Mouse (Mus musculus) cerebellum, adult 11 months (tissue): Measurements from ENCODE around the gene Myo18a.

Experiments used
- DNase-seq: peaks from one replicate; pipeline ENCODE4 v3.0.0; 2022

Myo18a gene

DNA sequence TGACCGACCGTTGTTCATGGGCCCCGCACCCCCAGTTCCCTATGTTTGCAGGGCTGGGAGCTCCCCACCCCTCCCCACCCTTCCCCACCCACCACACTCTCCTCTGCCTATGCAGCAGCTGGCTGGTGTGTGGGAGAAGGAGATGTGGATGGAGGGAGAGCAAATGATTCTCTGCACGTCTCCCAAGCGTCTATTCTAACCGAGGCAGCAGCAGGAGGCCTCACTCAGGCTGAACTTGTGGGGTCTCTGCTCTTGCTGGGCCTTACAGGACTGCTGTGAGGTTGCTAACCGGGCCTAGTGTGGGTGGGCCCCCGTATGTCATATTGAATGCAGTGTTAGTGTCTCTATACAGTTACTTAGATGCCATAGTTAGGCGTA lies 37.4 kb downstream of the Myo18a start:
- DNase-seq = no peak

DNA sequence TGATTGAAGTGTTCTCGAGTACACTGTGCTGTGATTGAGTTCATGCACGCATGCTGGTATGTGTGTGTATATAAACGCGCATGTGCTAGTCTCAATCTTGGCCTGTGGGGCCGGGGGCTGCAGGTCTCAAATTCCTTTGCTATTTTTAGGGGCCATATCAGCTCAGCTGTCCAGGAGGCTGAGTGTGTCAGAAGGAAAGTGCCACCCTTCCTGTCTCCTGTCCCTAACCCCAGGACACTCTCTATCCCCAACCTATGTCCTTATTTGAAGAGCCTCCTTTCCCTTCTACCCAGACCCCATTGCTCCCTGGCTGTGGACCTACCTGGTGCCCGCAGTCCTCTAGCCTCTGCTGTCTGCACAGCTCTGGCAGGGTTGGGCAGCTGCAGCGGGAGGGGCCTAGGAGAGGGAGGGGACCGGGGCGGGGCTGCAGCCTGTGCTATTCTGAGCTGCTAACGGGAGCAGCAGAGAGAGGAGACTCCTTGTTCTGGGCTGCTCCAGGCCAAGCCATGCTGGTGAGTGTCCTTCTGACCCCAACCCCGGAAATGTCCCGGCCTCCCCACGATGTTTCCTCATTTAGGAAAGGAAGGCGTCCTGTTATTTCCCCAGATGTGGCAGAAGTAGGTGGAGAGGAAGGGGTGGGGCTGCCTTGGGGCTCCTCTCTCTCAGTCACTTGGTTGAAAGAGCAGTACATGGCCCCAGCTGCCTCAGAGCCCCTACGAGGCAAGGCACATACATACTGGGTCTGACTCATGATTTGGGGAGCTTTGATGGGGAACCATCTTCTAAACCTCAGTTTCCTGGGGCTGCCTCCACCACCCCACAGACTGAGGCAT lies 38.0 kb downstream of the Myo18a start:
- no peak for DNase-seq

DNA sequence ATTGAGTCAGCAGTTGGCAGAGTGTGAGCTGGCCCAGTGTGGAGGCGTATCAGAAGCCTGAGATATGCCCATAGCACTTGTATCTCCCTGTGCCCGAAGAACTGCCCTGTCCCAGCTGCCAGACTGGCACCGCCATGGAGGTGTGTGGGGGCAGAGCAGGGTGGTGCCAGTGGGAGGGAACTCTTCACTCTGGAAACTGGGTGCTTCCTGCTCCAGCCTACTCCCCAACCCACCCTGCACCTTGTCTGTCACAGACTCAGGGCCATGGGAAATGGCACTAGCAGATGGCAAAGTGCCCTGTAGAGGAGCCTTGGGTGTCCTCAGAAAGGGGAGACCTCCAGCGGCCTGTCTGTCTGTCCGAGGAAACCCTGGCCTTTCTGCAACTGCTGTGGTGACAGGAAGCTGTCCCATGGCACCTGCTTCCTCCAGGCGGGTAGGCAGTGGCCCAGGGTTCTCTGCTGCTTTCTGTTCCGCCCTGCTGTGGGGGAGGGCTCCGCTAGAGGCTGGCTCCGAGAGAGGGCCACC lies 39.4 kb downstream of the Myo18a start:
- no peak for DNase-seq

DNA sequence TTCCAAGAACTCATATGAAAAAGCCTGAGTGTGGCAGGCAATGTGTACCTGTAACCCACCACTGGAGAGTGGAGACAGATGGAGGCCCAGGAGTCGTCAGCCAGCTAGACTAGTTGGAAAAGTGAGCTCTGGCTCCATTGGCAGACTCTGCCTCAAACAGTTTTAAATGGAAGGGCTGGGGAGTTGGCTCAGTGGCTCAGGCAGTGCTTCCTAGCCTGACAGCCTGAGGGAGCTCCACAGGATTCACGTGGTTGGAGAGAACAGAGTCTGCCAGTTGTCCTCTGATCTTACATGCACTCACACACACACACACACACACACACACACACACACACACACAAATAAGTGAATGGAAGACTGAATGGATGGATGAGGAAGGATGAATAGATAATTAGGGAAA lies 43.2 kb downstream of the Myo18a start:
- no peak for DNase-seq

DNA sequence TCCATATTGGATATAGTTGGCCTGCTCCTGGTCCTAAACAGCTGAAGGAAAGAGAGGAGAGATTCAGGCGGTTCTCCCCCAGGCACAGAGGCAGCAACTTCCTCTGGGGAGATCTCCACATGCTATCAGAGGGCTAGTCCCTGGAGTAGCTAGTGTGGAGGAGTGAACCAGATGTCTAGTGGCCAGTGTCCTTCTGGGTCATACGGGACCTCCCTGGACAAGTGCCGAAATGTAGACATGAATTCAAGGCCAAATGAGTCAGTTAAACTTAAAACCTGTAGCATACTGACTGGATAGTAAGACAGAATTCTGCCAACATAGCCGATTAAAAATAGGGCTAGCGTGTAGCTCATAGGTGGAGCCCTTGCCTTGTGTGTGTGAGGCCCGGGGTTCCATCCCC lies 43.8 kb downstream of the Myo18a start:
- DNase-seq = no peak

DNA sequence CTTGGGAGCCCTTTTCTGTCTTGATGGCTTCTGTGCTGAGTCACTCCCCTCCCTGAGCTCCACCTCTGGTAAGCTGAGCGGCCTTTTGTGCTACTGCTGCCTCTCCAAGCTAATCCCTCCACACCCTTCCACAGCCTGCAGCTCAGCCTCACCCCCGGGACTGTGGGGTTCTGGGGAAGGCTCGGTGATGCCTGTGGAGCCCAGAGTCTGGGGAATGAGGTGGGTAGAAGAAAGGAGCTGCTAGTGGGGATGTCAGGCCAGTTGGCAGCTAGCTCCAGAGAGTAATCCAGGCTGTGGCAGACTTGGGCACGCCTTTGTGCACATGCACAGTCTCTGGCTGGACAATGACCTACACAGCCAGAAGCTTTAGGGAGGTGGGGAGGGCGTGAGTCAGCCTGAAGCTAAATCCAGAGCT lies 45.0 kb downstream of the Myo18a start:
- DNase-seq = no peak

DNA sequence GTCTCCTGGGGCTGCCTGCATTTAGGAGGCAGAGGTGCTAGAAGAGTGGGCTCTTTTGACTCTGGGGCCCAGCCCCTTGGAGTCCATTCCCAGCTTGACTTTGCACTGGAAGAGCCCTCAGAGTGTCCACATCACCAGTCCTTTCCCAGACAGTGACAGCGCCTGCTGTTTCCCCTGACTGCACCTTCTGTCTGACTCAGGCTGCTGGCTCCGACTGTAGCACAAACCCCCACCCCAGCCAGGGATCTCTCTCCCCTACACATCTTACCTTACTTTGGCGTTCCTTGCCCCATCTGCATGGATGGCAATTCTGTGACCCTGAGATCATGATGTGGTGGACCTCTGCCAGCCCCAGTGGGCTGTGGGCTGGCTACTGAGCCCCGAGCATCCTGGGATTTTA lies 46.2 kb downstream of the Myo18a start:
- no peak for DNase-seq

DNA sequence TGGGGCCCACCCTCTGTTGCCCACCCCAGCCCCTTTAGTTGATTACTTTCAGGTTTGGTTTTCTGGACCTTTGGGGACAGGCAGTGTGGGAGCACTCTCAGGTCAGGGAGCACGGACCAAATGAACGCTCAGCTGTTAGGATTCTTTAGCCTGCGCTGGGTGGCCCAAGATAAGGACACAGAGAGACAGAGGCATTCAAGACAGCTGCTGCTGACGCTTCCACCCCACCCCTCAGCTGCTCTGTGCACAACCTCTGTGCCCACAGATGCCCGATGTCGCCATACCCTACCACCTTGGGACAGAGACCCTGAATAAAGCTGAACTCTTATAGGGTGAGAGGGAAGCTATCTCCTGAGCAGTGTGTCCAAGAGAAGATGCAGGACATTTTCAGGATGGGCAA lies 47.0 kb downstream of the Myo18a start:
- no peak for DNase-seq

DNA sequence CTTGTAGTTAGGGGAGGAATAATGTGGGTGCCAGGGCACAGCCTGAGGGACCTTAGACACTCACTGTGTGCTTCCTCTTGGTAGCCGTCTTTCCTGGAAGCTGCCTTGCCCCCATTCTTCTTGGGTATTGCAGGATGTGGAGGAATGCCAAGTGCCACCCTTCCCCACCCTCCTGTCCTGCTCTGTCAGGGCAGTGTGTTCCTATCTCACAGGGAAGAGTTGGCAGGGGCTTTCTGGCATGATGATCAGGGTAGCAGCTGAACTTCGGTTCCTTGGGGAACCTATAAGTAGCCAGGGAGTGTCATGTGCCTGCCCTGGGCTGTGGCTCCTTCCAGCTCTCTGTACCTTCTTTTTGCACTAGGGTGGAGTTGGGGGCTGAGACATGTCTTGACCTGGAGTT lies 50.9 kb downstream of the Myo18a start:
- DNase-seq = no peak

DNA sequence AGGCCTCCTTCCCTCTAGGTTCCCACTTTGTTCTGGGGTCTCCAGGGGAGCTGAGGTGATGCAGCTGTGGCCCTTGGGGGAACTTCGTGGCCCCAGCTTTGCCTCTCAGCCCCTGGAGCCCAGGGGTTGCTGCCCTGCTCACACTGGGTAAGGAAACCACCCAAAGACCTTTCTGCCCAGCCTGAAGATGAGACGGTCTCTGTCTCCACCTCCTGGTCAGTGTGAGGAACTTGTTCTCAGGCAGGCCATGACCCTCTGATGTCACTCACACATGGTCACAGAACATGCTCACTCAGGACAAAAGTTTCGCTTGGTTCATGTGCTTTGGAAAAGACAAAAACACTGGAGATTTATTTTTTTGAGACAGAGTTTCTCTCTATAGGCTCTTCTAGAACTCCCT lies 53.0 kb downstream of the Myo18a start:
- peak; percentile 52 for DNase-seq

DNA sequence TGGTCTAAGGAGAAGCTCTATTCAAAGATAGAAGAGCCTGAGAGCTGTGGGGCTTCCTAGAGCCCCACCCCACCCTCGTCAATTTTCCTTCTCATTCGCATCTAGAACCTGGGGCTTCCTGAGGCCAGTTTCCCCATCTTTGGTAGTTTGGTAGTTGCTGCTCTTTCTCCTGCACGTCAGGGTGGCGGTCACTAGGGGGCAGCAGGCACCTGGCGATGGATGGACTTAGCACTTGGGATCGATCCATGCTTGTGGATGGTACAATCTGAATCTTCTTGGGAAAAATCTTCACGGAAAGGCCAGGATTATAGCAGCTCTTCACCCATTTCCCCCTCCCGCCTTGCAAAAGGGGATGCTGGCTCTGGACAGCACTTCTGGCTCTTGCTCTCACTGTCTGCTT lies 58.6 kb downstream of the Myo18a start:
- peak; percentile 72 for DNase-seq

DNA sequence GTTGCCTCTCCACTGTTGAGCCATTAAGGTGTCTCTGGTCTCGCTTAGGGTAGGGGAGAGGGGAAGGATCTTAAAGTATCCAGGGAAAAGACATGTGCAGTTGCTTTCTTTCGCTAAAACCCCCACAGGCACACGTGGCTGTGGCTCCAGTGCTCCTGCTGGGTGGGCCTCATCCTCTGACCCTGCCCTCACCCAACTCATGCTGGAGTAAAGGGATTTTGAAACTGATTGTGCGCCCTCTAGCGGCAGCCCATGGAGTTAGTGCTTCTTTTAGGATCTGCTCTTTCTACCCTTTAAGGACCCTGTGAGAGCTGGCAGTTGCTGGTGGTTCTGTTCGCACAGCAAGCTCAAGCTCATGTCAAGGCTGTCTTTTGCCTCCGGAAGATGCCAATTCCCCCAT lies 59.7 kb downstream of the Myo18a start:
- peak; percentile 56 for DNase-seq

DNA sequence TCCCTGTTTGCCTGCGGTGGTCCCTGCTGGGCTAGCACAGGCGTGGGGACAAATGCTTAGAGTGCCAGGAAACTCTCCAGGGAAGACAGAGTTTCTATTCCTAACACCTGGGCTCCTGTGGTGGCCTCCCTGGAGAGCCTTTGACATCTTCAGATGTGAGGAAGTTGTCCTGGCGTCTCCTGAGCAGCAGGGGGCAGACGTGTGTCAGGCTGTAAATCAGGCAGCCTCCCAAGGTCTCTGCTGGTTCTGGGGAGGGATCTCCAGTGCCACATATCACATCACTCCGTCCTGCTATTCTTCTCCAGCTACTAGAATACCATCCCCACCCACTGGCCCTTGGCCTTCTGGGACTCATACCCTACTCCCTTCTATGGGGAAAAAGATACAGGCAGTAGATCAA lies 62.8 kb downstream of the Myo18a start:
- DNase-seq = peak; percentile 69

DNA sequence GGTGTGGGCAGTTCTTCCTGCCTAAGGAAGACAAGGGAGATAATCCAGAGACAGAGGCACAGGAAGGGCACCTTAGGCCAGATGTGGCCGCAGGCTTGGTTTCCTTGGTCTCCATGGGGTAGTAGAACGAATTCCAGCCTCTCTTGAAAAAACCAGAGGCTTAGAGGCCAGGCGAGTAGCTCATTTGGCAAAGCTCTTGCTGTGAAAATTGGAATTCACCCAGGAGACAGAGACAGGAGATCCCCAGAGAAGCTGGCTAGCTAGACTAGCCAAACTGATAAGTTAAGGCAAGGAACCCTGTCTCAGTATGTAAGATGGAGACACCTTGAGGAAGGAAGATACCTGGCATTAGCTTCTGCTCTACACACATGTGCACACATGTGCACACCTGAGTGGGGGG lies 63.3 kb downstream of the Myo18a start:
- DNase-seq = no peak

DNA sequence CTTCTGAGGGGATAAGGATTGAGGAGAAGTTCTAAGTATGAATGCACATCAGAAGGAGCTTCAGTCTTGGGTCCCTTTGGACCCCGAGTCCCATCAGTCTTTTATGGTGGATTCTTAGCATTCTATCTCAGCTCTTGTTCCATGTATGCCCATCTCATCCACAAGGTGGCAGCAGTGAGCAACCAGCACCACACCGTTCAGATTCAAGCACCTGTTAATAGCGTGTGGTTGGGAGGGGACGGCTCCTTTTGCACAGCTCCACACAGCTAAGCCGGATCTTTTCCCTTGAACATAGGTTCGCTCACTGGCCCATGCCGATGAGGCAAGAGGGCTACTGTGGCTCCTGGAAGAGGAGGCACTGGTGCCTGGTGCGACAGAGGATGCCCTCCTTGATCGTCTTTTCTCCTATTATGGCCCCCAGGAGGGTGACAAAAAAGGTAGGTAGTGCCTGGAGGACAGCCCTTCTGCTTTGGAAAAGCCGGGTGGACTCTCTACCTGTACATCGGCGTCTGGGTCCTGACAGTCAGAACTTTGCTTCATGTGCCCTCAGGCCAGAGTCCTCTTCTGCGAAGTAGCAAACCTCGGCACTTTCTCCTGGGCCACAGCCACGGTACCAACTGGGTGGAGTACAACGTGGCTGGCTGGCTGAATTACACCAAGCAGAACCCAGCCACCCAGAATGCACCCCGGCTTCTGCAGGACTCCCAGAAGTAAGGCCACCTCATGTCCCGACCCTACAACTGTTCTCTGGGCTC lies 64.4 kb downstream of the Myo18a start:
- peak; percentile 80 for DNase-seq

DNA sequence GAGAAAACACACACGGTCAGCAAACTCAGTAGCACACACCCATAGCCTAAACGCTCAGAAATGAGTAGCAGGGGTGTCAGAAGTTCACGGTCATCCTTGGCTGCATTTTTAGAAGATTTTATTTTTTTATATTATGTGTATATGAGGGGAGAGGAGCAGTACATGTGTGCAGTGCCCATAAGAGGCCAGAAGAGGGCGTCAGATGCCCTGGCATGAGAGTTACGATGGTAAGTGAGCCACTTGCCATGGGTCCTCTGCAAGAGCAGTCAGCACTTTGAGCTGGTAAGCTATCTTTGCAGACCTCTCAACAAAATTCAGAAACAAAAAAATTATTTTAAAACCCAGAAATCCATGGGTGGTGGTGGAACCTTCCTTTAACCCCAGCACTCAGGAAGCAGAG lies 65.1 kb downstream of the Myo18a start:
- DNase-seq = no peak

DNA sequence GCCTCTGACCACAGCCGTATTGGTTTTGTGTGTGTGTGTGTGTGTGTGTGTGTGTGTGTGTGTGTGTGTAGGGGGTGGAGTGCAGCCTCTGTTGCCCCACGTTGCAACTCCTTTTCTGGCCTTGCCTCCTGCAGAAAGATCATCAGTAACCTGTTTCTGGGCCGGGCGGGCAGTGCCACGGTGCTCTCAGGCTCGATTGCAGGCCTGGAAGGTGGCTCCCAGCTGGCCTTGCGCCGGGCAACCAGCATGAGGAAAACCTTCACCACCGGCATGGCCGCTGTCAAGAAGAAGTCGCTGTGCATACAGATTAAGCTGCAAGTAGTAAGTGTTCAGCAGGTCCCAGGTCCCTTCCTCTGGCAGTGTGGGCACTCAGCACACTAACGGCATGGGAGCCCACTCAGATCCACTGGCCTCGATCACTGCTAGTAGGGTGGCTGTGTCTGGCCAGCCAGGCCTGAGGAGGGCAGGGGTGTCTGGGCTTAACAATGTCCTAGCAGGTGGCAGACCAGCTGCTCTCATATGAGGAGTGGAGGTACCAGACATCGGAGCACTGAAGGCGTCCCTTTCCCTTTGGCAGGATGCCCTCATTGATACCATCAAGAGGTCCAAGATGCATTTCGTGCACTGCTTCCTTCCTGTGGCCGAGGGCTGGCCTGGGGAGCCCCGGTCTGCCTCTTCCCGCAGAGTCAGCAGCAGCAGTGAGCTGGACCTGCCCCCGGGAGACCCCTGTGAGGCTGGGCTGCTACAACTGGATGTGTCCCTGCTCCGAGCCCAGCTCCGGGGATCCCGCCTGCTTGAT lies 66.2 kb downstream of the Myo18a start:
- no peak for DNase-seq

DNA sequence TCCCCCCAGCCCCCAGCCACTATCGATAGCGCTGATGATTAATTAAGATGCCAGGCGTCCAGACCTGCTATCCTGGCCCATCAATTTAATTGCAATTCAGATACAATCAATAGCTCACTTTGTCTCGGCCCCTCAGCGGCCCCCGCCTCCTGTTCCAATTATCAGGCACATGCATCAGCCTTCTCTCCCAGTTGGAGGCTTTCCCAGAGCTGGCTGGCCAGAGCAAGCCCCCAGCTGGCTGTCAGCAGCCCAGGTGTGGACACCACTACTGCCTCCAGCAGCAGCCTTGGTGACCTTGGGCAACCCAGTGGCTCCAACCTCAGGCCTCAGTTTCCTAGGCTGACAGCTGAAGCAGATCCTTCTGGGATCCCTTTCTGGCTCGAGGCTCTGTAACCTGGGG lies 67.8 kb downstream of the Myo18a start:
- no peak for DNase-seq

DNA sequence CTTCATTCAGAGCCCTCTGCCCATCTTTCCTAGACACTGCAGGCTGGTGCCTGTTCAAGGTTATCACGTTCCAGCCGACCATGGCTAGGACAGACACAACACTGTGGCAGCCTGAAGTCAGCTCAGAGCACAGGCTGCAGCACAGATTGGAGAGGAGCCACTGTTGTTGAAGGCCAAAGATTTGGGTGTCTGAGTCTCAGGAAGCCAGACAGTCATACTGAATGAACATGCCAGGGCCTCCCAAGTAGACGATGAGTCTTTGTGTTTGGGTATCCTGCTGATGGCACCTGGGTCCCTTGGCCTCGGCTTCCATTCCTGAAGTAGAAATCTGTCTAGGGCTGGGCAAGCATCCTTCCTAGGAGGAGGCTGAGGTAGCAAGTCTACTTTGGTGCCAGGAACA lies 69.5 kb downstream of the Myo18a start:
- no peak for DNase-seq

DNA sequence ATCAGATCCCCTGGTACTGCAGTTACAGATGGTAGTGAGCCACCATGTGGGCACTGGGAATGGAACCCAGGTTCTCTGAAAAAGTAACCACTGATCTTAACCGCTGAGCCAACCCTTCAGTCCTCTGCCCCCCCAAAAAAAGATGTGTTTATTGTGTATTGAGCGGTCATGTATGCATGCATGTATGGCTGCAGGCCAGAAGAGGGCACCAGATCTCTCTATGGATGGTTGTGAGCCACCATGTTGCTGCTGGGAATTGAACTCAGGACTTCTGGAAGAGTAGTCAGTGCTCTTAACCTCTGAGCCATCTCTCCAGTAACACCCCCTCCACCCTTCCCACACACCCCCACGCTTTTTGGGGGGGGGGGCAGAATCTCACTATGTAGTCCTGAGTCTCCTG lies 72.1 kb downstream of the Myo18a start:
- DNase-seq = no peak

DNA sequence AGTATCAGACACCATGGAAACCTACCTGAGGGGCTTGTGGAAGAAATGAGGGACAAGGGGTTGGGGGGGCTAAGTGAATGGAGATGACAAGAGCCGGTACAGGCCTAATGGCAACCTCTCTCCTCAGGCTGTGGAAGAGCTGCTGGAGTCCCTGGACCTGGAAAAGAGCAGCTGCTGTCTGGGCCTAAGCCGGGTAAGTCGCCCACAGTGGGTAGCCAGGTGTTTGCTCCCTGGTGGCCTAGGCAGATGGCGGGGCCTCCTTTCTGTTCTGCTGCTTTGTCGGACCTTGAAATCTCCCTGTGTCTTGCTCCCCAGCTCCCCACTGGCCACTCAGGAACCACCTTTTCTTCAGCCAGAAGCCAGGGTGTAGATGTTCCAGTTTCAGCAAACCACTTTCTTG lies 73.2 kb downstream of the Myo18a start:
- DNase-seq = no peak

DNA sequence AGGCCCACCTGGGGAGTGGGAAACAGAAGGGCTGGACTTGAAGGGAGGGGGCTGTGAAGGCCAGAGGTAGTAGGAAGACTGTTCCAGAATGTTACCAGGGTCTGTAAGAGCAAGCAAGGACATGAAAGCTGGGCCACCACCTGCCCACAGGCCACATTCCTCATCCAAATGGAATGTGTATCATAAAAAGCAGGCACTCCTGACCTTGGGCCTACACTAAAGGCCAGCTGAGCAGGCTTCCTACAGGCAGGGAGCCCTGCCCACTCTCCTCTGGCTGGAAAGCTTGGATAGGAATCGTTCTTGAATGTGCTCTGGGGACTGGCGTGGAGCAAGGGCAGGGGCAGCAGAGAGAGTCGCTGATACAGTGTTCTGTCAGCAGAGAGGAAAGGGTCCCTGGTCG lies 73.7 kb downstream of the Myo18a start:
- DNase-seq = no peak

DNA sequence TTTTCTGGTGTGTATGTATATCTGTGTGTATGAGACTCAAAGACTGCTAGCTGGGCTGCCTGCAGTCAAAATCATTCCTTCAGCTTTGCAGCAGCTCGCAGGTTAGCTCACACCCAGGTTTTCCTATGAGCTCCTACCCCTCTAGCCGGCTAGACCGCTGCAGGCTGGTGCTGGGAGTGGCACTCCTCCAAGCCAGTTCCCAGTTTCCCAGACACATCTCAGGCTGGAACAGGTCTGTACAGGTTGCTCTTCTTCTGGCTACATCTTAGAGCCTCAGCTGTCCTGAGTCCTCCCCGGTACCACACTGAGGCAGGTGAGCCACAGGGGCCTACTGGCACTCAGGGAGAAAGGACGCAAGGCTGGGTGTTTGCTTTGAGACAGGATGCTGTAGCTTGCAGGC lies 74.8 kb downstream of the Myo18a start:
- DNase-seq = no peak
